Mouse (Mus musculus): ENCODE results near the gene Trim69. TPM values are rescaled to one million over a fixed set of nuclear protein-coding genes. Genes with fewer than 3 reads are reported as not detected.
"Not testable (repeated sequence)": the region's sequence is repeated elsewhere in the genome, so short reads cannot be mapped to it uniquely, and the experiment has no call there.

The Trim69 gene
- polyA plus RNA-seq, 1 experiment from 2014 or later: not detected

DNA sequence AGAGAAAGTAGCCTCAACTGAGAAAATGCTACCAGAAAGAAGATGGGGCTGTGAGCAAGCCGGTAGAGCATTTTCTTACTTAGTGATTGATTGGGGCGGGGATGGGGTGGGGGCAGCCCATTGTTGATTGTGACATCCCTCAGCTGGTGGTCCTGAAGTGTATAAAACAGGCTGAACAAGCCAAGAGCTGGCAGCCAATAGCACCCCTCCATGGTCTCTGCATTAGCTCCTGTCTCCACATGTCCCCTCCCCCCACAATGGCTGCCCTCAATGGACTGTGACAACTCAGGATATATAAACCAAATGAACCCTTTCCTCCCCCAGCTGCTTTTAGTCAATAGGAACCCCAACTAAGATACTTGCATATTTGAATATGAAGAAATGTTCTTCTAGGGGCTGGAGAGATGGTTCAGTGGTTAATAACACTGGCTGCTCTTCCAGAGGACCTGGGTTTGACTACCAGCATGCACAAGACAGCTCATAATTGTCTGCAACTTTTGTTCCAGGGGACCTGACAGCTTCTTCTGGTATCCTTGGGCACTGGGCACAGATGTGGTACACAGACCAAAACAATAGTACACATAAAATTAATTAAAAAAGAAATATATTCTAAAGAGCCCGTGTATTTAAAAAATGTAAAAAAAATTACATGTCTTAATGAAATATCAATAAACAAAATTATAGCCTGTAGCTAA, 50.2 kb downstream of the Trim69 start:
- ATAC-seq (replicated peaks; ENCODE audit: low FRiP score, low read depth) (no peak), DNase-seq (ENCODE audit: low spot score) (no peak)
- no peak overlapping the region for H3K9ac ChIP-seq (ENCODE audit: low read depth, low read length)
- H3K4me2 ChIP-seq (ENCODE audit: low read length): no peak overlapping the region
- no peaks in the 10 kb centered on the region for H3K9me3 ChIP-seq (replicated peaks; ENCODE audit: low read length)
- 51% methylated on average over 3 of the region's 3 CpGs for WGBS
- no peak overlapping the region for H3K27ac ChIP-seq
- H3K4me1 ChIP-seq (replicated peaks; ENCODE audit: insufficient read depth, low read length): no peaks in the 10 kb centered on the region
- no peaks in the 10 kb centered on the region for H3K27me3 ChIP-seq (ENCODE audit: insufficient read depth, low read length)
- no peak for TF ChIP-seq CTCF (IDR thresholded peaks at IDR 0.05; ENCODE audit: low read depth)
- no peak overlapping the region for H3K4me3 ChIP-seq (replicated peaks; ENCODE audit: low read depth, low read length)
- no peaks in the 10 kb centered on the region for H3K36me3 ChIP-seq (ENCODE audit: insufficient read depth, low read length)

DNA sequence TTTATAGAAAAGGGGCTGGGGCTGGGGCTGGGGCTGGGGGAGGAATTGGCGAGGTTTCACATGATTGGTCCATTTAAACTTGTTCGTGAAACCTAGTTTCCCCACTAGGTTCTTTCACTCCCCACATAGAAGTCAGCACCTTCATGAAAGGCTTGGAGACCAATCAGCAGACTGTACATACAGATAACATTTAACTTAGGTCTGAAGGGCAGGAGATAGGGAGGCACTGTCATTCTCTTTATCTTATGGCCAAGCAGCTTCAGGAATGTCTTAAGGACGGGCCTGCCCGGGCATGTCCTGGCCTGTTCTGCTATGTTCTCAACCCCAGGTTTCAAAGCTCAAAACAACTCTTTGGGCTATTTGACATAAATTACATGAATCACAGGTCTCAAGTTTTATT, 56.6 kb downstream of the Trim69 start:
- H3K27ac ChIP-seq; H3K4me3 ChIP-seq (replicated peaks; ENCODE audit: low read depth, low read length); H3K27me3 ChIP-seq (ENCODE audit: insufficient read depth, low read length); ATAC-seq (replicated peaks; ENCODE audit: low FRiP score, low read depth); H3K4me1 ChIP-seq (replicated peaks; ENCODE audit: insufficient read depth, low read length); DNase-seq (ENCODE audit: low spot score); H3K9me3 ChIP-seq (replicated peaks; ENCODE audit: low read length); H3K4me2 ChIP-seq (ENCODE audit: low read length); H3K36me3 ChIP-seq (ENCODE audit: insufficient read depth, low read length); H3K9ac ChIP-seq (ENCODE audit: low read depth, low read length): not testable (repeated sequence)
- 79% methylated on average over 4 of the region's 4 CpGs for WGBS

DNA sequence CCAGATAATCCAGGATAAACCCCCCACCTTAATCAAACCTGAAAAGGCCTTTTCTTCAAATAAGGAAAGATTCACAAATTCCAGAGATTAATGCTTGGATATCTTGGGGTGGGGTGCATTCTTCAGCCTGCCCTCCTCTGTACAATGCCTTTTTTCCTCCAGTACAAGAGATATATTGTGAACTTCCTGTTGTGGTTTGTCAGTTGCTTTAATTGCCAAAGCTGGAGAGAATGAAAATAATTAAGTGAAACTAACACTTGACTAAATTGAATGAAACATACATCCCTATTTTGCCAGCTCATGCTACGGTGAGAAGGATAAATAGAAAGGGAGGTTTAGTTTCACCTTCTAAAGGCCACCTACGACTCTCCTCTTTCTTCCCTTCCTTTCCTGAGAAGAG, 57.7 kb downstream of the Trim69 start:
- H3K27ac ChIP-seq: no peak overlapping the region

DNA sequence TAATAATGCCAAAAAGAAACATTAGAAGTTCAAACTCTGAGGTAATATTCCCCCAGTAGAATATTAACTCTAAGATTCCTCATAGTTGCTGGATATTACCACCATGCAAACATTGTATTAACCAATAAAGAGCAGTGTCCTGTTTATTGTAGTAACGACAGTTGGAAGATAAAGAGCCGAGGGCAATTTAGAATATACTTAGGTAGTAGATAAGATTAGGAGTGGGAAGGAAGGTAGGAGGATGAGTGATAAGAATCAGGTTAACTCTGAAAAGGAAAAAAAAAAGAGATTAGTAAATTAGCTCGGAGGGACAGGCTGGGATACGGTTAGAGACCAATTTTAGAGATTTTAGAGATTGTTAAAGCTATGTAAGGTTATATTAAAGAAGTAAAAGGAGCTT, 60.9 kb downstream of the Trim69 start:
- H3K4me1 ChIP-seq (replicated peaks; ENCODE audit: insufficient read depth, low read length): no peaks in the 10 kb centered on the region
- 58% methylated on average over 4 of the region's 4 CpGs for WGBS
- ATAC-seq (replicated peaks; ENCODE audit: low FRiP score, low read depth) (no peak), DNase-seq (ENCODE audit: low spot score) (no peak)
- no peak overlapping the region for H3K4me2 ChIP-seq (ENCODE audit: low read length)
- H3K27me3 ChIP-seq (ENCODE audit: insufficient read depth, low read length): no peaks in the 10 kb centered on the region
- H3K9ac ChIP-seq (ENCODE audit: low read depth, low read length): no peak overlapping the region
- H3K9me3 ChIP-seq (replicated peaks; ENCODE audit: low read length): no peaks in the 10 kb centered on the region
- no peaks in the 10 kb centered on the region for H3K36me3 ChIP-seq (ENCODE audit: insufficient read depth, low read length)
- TF ChIP-seq CTCF (IDR thresholded peaks at IDR 0.05; ENCODE audit: low read depth): no peak
- H3K4me3 ChIP-seq (replicated peaks; ENCODE audit: low read depth, low read length): no peak overlapping the region
- no peak overlapping the region for H3K27ac ChIP-seq

More for the DNA sequence above, 57.7 kb downstream of the Trim69 start:
- 37% methylated on average over 2 of the region's 2 CpGs for WGBS
- Histone ChIP-seq H3K9ac (ENCODE audit: low read depth, low read length) (no peak overlapping the region), H3K4me1 (replicated peaks; ENCODE audit: insufficient read depth, low read length) (no peaks in the 10 kb centered on the region), H3K27me3 (ENCODE audit: insufficient read depth, low read length) (no peaks in the 10 kb centered on the region), H3K36me3 (ENCODE audit: insufficient read depth, low read length) (no peaks in the 10 kb centered on the region), H3K4me2 (ENCODE audit: low read length) (no peak overlapping the region), H3K4me3 (replicated peaks; ENCODE audit: low read depth, low read length) (no peak overlapping the region), H3K9me3 (replicated peaks; ENCODE audit: low read length) (no peaks in the 10 kb centered on the region)
- DNase-seq (ENCODE audit: low spot score) (no peak), ATAC-seq (replicated peaks; ENCODE audit: low FRiP score, low read depth) (no peak)
- TF ChIP-seq CTCF (IDR thresholded peaks at IDR 0.05; ENCODE audit: low read depth): no peak

DNA sequence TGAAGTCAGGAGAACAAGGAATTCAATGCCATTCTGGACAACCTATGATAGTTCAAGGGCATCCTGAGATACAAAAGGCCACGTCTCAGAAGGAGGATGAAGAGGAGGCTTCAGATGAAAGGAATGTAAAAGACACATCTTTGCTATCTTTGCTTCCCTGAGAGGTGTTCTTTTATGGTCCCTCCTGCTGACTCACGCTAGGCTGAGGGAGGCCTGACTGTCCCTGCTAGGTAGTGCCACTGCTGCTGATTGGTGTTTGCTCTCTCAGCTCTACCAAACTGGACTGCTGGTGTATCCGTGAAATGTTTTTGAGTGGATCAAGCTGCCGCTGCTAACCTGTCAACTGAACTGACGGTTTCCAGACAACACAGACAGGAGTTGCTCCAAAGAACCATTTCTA, 61.3 kb downstream of the Trim69 start:
- Histone ChIP-seq H3K4me2 (ENCODE audit: low read length) (no peak overlapping the region), H3K9ac (ENCODE audit: low read depth, low read length) (no peak overlapping the region), H3K27me3 (ENCODE audit: insufficient read depth, low read length) (no peaks in the 10 kb centered on the region), H3K4me3 (replicated peaks; ENCODE audit: low read depth, low read length) (no peak overlapping the region), H3K4me1 (replicated peaks; ENCODE audit: insufficient read depth, low read length) (no peaks in the 10 kb centered on the region), H3K36me3 (ENCODE audit: insufficient read depth, low read length) (no peaks in the 10 kb centered on the region), H3K27ac (no peak overlapping the region), H3K9me3 (replicated peaks; ENCODE audit: low read length) (no peaks in the 10 kb centered on the region)
- no peak for DNase-seq (ENCODE audit: low spot score)
- TF ChIP-seq CTCF (IDR thresholded peaks at IDR 0.05; ENCODE audit: low read depth): no peak
- WGBS: 24% methylated on average over 5 of the region's 5 CpGs
- no peak for ATAC-seq (replicated peaks; ENCODE audit: low FRiP score, low read depth)

DNA sequence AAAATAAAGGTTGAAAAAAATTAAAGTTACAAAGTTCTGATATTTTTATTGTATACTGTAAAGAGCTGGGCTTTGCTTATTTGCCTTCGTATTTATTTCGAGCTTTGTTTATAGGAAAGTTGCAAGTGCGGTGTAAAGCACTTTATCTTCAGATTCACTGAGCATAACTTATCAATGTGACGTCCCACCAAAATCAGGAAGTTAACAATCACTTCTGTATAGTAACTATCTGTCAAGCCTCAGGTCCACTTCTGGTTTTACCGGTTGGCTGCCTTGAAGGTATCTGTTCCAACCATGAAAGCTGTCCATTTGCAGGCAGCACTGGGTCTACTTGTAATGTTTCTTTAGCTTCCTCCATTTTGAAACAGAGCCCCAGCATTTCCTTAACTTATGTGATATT, 61.8 kb downstream of the Trim69 start:
- no peak for DNase-seq (ENCODE audit: low spot score)
- H3K36me3 ChIP-seq (ENCODE audit: insufficient read depth, low read length): no peaks in the 10 kb centered on the region
- 77% methylated on average over 5 of the region's 5 CpGs for WGBS
- no peak overlapping the region for H3K4me3 ChIP-seq (replicated peaks; ENCODE audit: low read depth, low read length)
- no peak for TF ChIP-seq CTCF (IDR thresholded peaks at IDR 0.05; ENCODE audit: low read depth)
- H3K27ac ChIP-seq: no peak overlapping the region
- no peaks in the 10 kb centered on the region for H3K4me1 ChIP-seq (replicated peaks; ENCODE audit: insufficient read depth, low read length)
- H3K4me2 ChIP-seq (ENCODE audit: low read length): no peak overlapping the region
- H3K27me3 ChIP-seq (ENCODE audit: insufficient read depth, low read length): no peaks in the 10 kb centered on the region
- H3K9me3 ChIP-seq (replicated peaks; ENCODE audit: low read length): no peaks in the 10 kb centered on the region
- no peak overlapping the region for H3K9ac ChIP-seq (ENCODE audit: low read depth, low read length)
- no peak for ATAC-seq (replicated peaks; ENCODE audit: low FRiP score, low read depth)

DNA sequence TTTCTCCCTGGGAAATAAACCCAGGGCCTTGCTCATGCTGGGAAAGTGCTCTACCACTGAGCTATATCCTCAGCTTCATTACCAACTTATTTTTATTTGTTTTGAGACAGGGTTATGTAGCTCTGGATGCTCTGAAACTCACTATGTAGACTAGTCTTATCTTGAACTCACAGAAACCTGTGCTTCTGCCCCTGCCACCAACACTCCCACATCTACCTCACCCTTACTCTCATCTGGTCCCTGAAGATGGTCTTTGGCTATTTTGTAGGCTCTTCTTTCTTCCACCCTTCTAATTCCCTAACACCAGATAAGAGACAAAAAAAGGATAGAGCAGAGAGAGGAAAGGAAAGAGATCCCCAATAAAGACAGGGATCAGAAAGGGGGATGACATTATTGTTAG, 63.2 kb downstream of the Trim69 start:
- Histone ChIP-seq H3K27ac (no peak overlapping the region), H3K36me3 (ENCODE audit: insufficient read depth, low read length) (no peaks in the 10 kb centered on the region), H3K9me3 (replicated peaks; ENCODE audit: low read length) (no peaks in the 10 kb centered on the region), H3K4me3 (replicated peaks; ENCODE audit: low read depth, low read length) (no peak overlapping the region), H3K4me1 (replicated peaks; ENCODE audit: insufficient read depth, low read length) (no peaks in the 10 kb centered on the region), H3K27me3 (ENCODE audit: insufficient read depth, low read length) (no peaks in the 10 kb centered on the region), H3K4me2 (ENCODE audit: low read length) (no peak overlapping the region), H3K9ac (ENCODE audit: low read depth, low read length) (no peak overlapping the region)
- ATAC-seq (replicated peaks; ENCODE audit: low FRiP score, low read depth): no peak
- no peak for DNase-seq (ENCODE audit: low spot score)
- TF ChIP-seq CTCF (IDR thresholded peaks at IDR 0.05; ENCODE audit: low read depth): no peak

Other genes with a start within 250 kb of the Trim69 start
- 38.9 and 40.8 TPM in 2 replicates for gene Ctdspl2, start 204.7 kb upstream of the Trim69 start, polyA plus RNA-seq (2015; fragmentation: Nextera tagmentation; extraction: Ambion mirVana)
- gene Mageb3, start 204.6 kb upstream of the Trim69 start, polyA plus RNA-seq (2015; fragmentation: Nextera tagmentation; extraction: Ambion mirVana): 0.17 TPM in 2 replicates
- gene Eif3j1, start 132.2 kb upstream of the Trim69 start, polyA plus RNA-seq (2015; fragmentation: Nextera tagmentation; extraction: Ambion mirVana): 11.1 and 11.8 TPM in 2 replicates
- gene Spg11, start 42.3 kb upstream of the Trim69 start, polyA plus RNA-seq (2015; fragmentation: Nextera tagmentation; extraction: Ambion mirVana): 6.0 TPM in 2 replicates
- 437 and 500 TPM in 2 replicates for gene B2m, start 13.0 kb upstream of the Trim69 start, polyA plus RNA-seq (2015; fragmentation: Nextera tagmentation; extraction: Ambion mirVana)
- 0.04 and 0.06 TPM in 2 replicates for gene Patl2, start 25.5 kb downstream of the Trim69 start, polyA plus RNA-seq (2015; fragmentation: Nextera tagmentation; extraction: Ambion mirVana)
- not detected in 2 replicates for gene Terb2, start 25.6 kb downstream of the Trim69 start, polyA plus RNA-seq (2015; fragmentation: Nextera tagmentation; extraction: Ambion mirVana)
- 127 and 144 TPM in 2 replicates for gene Sord, start 74.0 kb downstream of the Trim69 start, polyA plus RNA-seq (2015; fragmentation: Nextera tagmentation; extraction: Ambion mirVana)
- 0.04 TPM in 2 replicates for gene Duox2, start 137.7 kb downstream of the Trim69 start, polyA plus RNA-seq (2015; fragmentation: Nextera tagmentation; extraction: Ambion mirVana)
- not detected in 2 replicates for gene Duoxa2, start 138.2 kb downstream of the Trim69 start, polyA plus RNA-seq (2015; fragmentation: Nextera tagmentation; extraction: Ambion mirVana)
- 0.15 TPM in 1 of 2 replicates, not detected in the other for gene Duoxa1, start 153.0 kb downstream of the Trim69 start, polyA plus RNA-seq (2015; fragmentation: Nextera tagmentation; extraction: Ambion mirVana)
- not detected in 2 replicates for gene Duox1, start 155.0 kb downstream of the Trim69 start, polyA plus RNA-seq (2015; fragmentation: Nextera tagmentation; extraction: Ambion mirVana)
- gene Shf, start 208.5 kb downstream of the Trim69 start, polyA plus RNA-seq (2015; fragmentation: Nextera tagmentation; extraction: Ambion mirVana): 1.3 and 2.3 TPM in 2 replicates

Measured in kidney, postnatal 0 days (tissue).